Mouse (Mus musculus): ENCODE data around the gene C1qa. TPM values are rescaled to one million over a fixed set of nuclear protein-coding genes. Genes with fewer than 3 reads are reported as not detected.

Gene C1qa
- total and polyA plus RNA-seq, 3 experiments = not detected

DNA sequence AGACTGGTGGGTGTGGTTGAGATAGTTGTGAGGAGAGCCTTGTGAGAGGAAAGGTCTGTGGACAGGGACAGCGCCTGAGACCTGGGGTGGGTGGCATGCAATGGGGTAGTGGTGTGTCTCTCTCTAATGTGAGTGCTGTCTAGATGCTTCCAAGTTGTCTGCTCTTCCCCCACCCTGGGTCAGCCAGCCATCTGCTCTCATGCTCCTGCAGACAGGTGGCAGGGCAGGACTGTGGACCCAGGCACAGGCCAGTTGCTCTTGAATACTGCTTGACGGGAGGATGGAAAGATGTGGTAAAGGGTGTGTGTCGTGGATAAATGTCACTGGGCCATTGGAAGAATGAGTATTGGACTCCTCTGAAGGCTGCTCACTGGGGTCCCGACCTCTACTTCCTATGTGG is 38.7 kb upstream of the C1qa start:
- Histone ChIP-seq H3K27me3 (replicated peaks) (peaks cover 100% of the 10 kb centered on the region), H3K9ac (ENCODE audit: insufficient read depth, low read depth) (no peak overlapping the region), H3K79me2 (replicated peaks; ENCODE audit: control insufficient read depth, extremely low read depth, insufficient read depth, poor library complexity, severe bottlenecking) (no peaks in the 10 kb centered on the region), H3K9me3 (replicated peaks; ENCODE audit: low read length) (no peaks in the 10 kb centered on the region), H3K36me3 (replicated peaks in 1 of 2; ENCODE audit: control insufficient read depth in 1 of 2, insufficient read depth in 1 of 2, low read length in 1 of 2) (no peaks in the 10 kb centered on the region), H3K4me3 (replicated peaks in 1 of 3; ENCODE audit: low read depth in 2 of 3, low read length in 2 of 3, poor library complexity in 1 of 3) (no peak overlapping the region), H3K27ac (ENCODE audit: insufficient read depth, low read depth) (no peak overlapping the region), H3K4me2 (ENCODE audit: insufficient read depth, low read depth, poor library complexity, severe bottlenecking) (no peak overlapping the region), H3K4me1 (ENCODE audit: control insufficient read depth in 1 of 2, insufficient read depth in 2 of 2) (peaks cover 0 to 6% of the 10 kb centered on the region in 2 experiments; a peak in 1 of 4 replicates)
- TF ChIP-seq ETS1 (conservative IDR thresholded peaks at IDR 0.05; ENCODE audit: low read depth, low read length) (no peak), RCOR1 (conservative IDR thresholded peaks at IDR 0.05; ENCODE audit: low read depth, low read length) (no peak), ELF1 (IDR thresholded peaks at IDR 0.05; ENCODE audit: low read depth, low read length) (no peak), MAFK (IDR thresholded peaks at IDR 0.05; ENCODE audit: insufficient replicate concordance, low read length) (no peak), RAD21 (IDR thresholded peaks at IDR 0.05; ENCODE audit: low read depth, low read length) (peak; percentile 5), CTCF (conservative IDR thresholded peaks at IDR 0.05 in 1 of 2, IDR thresholded peaks at IDR 0.05 in 1 of 2; ENCODE audit: low read depth in 2 of 2, low read length in 2 of 2) (peak in 1 of 2 experiments; percentile 11; a peak in 1 of 4 replicates)
- dilution Hi-C loops (cut with MboI; ENCODE audit: extremely low pct_ligation_motif_present, extremely low pct_unique_long_range_greater_than_20kb, low sequenced_read_pairs) (no loop called here), in situ Hi-C loops (cut with MboI; ENCODE audit: low pct_ligation_motif_present, low pct_unique_long_range_greater_than_20kb, low sequenced_read_pairs) (no loop called here)
- no peak for DNase-seq (ENCODE audit: extremely low read depth)

DNA sequence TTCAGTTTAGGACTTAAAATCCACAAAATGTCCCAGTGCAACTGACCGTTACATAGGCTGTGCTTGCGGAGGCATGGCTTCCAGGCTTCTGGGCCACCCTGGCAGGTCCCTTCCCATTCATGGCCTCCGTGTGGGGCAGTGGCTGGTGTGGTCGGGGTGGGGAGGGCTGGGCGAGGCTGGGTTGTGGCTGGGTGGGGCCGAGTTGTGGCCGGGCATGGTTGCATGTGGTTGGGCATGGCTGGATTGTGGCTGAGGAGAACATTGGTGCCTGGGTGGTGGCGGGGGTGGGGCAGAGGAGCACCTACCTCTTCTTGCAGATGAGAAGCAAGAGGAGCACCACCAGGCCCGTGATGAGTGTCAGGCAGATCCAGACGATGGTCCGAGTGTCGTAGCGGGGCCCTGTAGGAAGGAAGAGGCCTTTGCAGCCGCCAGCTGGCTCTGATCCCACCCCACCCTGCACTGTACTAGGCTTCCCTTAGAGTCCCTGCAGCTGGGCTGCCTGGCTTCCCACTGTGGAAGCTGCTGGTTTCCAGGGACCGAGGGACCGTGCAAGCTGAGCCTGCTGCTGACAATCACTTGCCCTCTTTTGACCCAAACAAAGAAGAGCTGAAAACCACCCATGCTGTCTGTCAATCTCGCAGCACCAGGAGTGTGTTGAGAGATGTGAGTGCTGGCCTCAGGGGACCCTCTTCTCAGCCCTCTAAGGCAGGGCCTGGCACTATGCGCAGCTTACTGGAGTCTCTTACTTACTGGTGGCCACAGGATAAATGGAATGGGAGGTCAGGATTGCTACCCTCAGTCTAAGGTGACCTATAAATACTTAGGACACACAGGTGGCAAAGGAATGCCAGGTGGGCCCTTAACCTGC is 36.4 kb upstream of the C1qa start:
- Histone ChIP-seq H3K27me3 (replicated peaks) (peaks cover 100% of the 10 kb centered on the region), H3K9ac (ENCODE audit: insufficient read depth, low read depth) (no peak overlapping the region), H3K36me3 (replicated peaks in 1 of 2; ENCODE audit: control insufficient read depth in 1 of 2, insufficient read depth in 1 of 2, low read length in 1 of 2) (no peaks in the 10 kb centered on the region), H3K9me3 (replicated peaks; ENCODE audit: low read length) (no peaks in the 10 kb centered on the region), H3K79me2 (replicated peaks; ENCODE audit: control insufficient read depth, extremely low read depth, insufficient read depth, poor library complexity, severe bottlenecking) (no peaks in the 10 kb centered on the region), H3K4me1 (ENCODE audit: control insufficient read depth in 1 of 2, insufficient read depth in 2 of 2) (peaks cover 9% of the 10 kb centered on the region in 2 experiments), H3K4me3 (replicated peaks in 1 of 3; ENCODE audit: low read depth in 2 of 3, low read length in 2 of 3, poor library complexity in 1 of 3) (no peak overlapping the region), H3K27ac (ENCODE audit: insufficient read depth, low read depth) (no peak overlapping the region), H3K4me2 (ENCODE audit: insufficient read depth, low read depth, poor library complexity, severe bottlenecking) (no peak overlapping the region)
- in situ Hi-C loops (cut with MboI; ENCODE audit: low pct_ligation_motif_present, low pct_unique_long_range_greater_than_20kb, low sequenced_read_pairs) (loop anchor here (5.0 kb wide), 1 partner anchor 32 kb away; no protein-coding TSS in a partner anchor), dilution Hi-C loops (cut with MboI; ENCODE audit: extremely low pct_ligation_motif_present, extremely low pct_unique_long_range_greater_than_20kb, low sequenced_read_pairs) (no loop called here)
- no peak for TF ChIP-seq RCOR1 (conservative IDR thresholded peaks at IDR 0.05; ENCODE audit: low read depth, low read length)
- no peak for TF ChIP-seq USF2 (conservative IDR thresholded peaks at IDR 0.05; ENCODE audit: low read depth, low read length)
- TF ChIP-seq MAX (IDR thresholded peaks at IDR 0.05; ENCODE audit: low read length) = no peak
- no peak for TF ChIP-seq ZC3H11A (IDR thresholded peaks at IDR 0.05; ENCODE audit: low read depth, low read length)
- no peak for TF ChIP-seq POLR2AphosphoS2 (IDR thresholded peaks at IDR 0.05; ENCODE audit: low read depth, low read length)
- TF ChIP-seq MYC (IDR thresholded peaks at IDR 0.05; ENCODE audit: low read depth, low read length) = no peak
- TF ChIP-seq TCF12 (IDR thresholded peaks at IDR 0.05; ENCODE audit: low read depth, low read length) = no peak
- TF ChIP-seq GABPA (IDR thresholded peaks at IDR 0.05; ENCODE audit: insufficient replicate concordance, low read depth, low read length) = no peak
- no peak for TF ChIP-seq E2F4 (IDR thresholded peaks at IDR 0.05; ENCODE audit: insufficient replicate concordance, low read depth, low read length)
- TF ChIP-seq MAFK (IDR thresholded peaks at IDR 0.05; ENCODE audit: insufficient replicate concordance, low read length) = no peak
- no peak for TF ChIP-seq KAT2A (IDR thresholded peaks at IDR 0.05; ENCODE audit: insufficient replicate concordance, low read length)
- no peak for TF ChIP-seq IRF4 (IDR thresholded peaks at IDR 0.05; ENCODE audit: low read depth, low read length)
- TF ChIP-seq POLR2A (IDR thresholded peaks at IDR 0.05; ENCODE audit: low read depth, low read length) = no peak
- no peak for TF ChIP-seq JUND (conservative IDR thresholded peaks at IDR 0.05; ENCODE audit: low read depth, low read length)
- TF ChIP-seq ZMIZ1 (IDR thresholded peaks at IDR 0.05; ENCODE audit: low read depth, low read length) = no peak
- TF ChIP-seq ELF1 (IDR thresholded peaks at IDR 0.05; ENCODE audit: low read depth, low read length) = no peak
- no peak for TF ChIP-seq MAZ (IDR thresholded peaks at IDR 0.05; ENCODE audit: low read depth, low read length)
- no peak for TF ChIP-seq RAD21 (IDR thresholded peaks at IDR 0.05; ENCODE audit: low read depth, low read length)
- no peak for TF ChIP-seq SIN3A (IDR thresholded peaks at IDR 0.05; ENCODE audit: low read length)
- no peak for DNase-seq (ENCODE audit: extremely low read depth)
